Mouse (Mus musculus): Measurements from ENCODE around the gene Gpx6.

DNA sequence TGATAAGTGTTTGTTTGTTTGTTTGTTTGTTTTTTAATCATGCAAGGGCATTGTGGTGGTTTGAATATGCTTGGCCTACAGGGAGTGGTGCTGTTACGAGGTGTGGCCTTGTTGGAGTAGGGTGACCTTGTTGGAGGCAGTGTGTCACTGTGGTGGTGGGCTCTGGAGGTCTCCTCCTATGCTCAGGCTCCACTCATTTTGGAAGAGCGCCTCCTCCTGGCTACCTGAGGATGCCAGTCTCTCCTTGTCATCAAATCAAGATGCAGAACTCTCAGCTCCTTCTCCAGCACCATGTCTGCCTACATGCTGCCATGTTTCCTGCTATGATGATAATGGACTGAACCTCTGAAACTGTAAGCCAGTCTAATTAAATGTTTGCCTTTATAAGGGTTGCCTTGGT lies 46.2 kb upstream of the Gpx6 start:
- TF ChIP-seq CTCF (IDR thresholded peaks at IDR 0.05; ENCODE audit: low read depth) (no peak), EP300 (IDR thresholded peaks at IDR 0.05; ENCODE audit: low read depth) (no peak)

Measured in liver, postnatal 0 days (tissue).